Mouse (Mus musculus) right cerebral cortex, postnatal 14 days (tissue): ENCODE data around the gene Zfp982.
A peak's percentile ranks its signal among the peaks of the same experiment; 100 is the strongest.
"Not testable (repeated sequence)": the region's sequence is repeated elsewhere in the genome, so short reads cannot be mapped to it uniquely, and the experiment has no call there.

Source experiments
- DNase-seq: peaks from one replicate; pipeline ENCODE4 v3.0.0; 2022

Zfp982 gene

DNA sequence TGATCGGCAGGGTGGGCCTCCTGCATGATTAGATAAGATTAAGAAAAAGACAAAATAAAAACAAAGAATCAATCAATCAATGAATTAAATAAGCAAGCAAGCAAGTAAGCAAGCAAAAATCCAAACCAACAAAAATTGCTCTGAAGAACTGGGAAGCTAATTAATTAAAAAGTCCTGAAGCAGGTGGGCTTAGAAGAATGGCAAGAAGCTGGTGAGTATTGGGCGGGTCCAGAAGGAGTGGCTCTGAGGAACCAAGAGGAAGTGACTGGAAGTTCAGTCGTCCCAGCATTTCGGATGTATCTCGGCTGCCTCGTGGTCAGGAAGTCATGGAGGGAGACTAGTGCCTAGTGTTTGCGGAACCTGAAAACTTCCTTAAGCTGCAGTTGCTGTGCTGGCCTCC is at the start of gene Zfp982:
Gene Zfp982 (plus strand): TSS at position 301 of the 400 bp plus-strand sequence.
- DNase-seq: not testable (repeated sequence)

DNA sequence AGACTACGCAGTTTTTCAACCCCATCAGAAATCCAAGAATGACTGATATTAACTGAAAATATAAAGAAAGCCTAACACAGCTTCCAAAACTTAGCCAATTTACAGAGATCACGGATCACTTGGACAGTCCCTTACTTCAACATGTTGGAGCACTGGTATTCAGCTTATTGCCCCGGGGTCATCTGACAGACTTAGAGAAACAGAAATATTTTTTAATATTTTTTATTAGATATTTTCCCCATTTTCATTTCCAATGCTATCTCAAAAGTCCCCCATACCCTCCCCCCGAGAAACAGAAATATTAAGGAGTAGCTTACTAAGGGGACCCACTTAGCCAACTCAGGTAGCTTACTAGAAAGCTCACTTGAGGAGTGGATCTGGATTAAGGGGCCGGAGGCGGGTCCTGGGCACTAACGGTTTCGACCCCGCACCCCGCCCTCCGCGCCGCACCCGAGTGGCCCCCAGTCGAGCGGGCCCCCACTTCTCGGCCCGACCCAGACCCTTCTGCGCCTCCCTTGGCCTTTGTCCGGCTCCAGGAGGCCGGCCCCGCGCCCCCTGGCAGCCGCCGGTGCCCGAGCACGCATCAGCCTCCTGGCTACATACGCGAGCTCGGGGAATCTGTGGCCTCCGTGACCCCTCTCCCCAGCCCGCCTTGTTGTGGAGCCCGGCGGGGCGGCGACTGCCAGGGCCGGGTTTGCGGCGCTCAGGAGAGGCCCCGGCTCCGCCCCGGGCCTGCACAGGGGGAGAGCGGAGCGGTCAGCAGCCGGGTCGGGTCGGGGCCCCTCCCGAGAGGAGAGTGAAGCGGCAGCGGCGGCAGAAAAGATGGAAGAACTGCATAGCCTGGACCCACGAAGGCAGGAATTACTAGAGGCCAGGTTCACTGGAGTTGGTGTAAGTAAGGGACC is 49.3 kb upstream of the Zfp982 start:
- DNase-seq: peak; percentile 11

DNA sequence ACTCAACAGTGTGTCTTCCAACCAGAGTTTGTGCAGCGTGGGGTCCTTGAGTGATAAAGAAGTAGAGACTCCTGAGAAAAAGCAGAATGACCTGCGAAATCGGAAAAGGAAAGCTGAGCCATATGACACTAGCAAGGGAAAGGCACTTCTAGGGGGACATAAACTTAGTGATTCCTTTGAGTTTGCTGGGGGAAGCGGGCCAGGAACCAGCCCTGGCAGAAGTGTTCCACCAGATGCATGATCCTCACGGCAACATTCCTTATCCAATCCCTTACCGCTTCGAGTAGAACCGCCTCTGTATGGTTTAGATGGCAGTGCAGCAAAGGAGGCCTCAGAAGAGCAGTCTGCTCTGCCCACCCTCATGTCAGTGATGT is 48.7 kb upstream of the Zfp982 start:
- DNase-seq: not testable (repeated sequence)

- not testable (repeated sequence) for DNase-seq
Observed at GRCm38 (mm10) chr4:147445371-147445770, 46.8 kb upstream of the Zfp982 start.

- DNase-seq: no peak
Observed at GRCm38 (mm10) chr4:147448358-147448757, 43.9 kb upstream of the Zfp982 start.

- DNase-seq: no peak
Observed at GRCm38 (mm10) chr4:147449099-147449581, 43.1 kb upstream of the Zfp982 start.

DNA sequence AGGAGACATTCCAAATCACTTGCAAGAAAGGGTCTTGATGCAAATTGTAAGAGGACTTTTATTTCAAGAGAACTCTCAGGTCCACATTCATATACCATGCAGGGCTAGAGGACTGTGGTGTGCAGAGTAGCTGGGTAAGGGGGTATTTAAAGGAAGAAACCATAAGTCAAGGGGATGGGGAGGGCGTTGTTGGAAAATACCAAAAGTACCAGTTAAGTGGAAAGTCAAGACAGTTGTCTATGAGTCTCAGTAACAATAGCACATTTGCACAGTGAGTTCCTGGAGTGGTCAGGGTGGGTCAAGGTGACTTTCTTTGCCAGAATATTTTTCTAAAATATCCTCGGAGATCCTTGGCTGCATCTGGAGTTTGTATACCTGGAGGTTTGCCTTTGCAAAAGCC is 42.2 kb upstream of the Zfp982 start:
- DNase-seq: not testable (repeated sequence)

DNA sequence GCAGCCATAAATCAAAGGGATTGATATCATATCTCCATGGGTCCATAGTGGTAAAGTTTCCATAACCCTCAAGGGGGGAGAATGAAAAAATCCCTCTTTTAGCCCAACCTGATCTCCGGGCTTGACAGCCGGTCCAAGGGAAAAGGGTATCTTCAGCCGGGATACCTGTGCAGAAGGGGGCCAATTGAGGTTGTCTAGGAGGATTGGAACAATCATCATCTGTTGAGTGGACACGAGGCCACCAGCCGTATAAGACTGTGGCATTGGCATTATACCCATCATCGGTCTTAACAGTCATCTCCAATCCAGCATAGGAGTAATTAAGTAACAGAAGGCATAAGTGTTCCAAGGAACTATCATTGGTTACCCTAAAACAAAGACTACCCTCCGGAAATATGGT is 25.0 kb upstream of the Zfp982 start:
- DNase-seq: not testable (repeated sequence)

DNA sequence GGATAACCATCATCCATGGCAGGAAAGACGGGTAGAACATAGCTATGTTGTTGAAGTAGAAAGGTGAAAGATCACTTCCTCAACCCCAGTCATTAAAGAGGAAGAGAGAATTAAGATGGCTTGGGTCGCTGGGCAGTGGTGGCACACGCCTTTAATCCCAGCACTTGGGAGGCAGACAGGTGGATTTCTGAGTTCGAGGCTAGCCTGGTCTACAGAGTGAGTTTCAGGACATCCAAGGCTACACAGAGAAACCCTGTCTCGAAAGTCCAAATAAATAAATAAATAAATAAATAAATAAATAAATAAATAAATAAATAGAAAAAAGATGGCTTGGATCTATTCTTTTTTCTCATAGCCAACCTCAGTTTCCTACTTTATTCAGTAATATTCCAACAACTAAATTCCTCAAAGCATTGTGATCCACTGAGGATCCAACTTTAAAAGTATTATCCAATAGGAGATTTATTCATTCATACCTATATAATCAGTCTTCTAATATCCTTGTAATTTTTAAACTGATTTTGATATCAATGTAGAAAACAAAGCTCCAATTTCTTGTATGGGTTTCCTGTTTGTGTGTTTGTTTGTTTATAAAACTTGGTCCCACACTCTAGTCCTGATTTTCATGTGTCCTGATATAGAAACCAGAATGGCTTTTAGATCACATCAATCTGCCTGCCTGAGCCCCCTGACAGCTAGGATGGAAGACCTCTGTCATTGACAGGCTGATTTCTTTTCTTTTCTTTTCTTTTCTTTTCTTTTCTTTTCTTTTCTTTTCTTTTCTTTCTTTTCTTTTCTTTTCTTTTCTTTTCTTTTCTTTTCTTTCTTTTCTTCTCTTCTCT is 6.8 kb downstream of the Zfp982 start:
- DNase-seq: not testable (repeated sequence)

- DNase-seq: no peak
Observed at GRCm38 (mm10) chr4:147509174-147509573, 17.0 kb downstream of the Zfp982 start.

DNA sequence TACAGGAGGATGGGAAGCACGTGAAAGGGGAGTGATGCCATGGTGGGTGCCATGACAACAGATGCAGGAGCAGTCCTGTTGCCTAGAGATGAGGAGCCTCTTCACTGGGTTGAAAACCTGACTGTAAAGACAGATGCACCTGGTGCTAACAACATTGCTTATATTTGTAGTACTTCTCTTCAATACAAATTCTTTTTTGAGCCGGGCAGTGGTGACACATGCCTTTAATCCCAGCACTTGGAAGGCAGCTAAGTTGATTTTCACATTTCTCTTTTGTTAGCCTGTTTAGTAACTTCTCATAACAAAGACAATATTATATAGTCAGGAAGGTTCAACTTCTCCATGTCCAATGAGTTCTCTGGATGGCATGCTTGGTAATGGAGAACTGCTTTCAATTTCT is 26.8 kb downstream of the Zfp982 start:
- no peak for DNase-seq

DNA sequence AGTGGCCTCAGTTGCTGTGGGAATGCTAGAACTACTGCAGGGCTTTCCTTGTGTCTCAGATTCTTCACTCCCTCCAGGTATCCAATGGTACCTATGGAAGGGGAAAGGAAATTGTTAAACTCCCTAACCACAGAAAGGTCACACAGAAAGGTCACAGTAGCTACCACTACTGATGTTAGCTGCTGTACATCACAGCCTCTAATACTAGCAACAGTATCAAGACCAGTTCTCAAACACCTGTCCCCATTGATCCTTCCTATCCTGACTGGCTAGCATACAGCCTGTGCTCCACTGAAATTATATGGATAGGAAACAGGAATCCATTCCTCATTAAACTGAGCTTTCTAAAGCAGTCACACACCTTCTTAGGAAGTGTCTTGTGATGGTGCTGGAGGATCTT is 27.9 kb downstream of the Zfp982 start:
- DNase-seq: no peak

DNA sequence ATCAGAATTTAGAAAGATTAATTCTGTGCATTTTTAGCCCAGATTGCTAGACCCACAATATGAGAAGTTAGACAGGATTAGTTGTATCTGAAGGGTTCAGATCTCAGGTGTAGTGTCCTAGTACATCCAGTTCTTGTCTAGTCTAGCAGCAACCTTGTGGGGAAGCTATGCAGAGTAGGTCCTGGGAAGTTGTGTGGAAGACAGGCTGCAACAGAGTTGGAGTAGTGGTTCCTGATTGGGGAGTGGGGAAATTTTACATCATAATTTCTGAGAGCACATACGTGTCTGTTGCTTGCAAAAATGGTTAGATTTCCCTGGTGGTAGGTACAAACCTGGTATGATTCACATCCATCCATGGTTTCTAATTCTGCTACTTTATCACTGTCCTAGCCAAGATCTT is 32.9 kb downstream of the Zfp982 start:
- DNase-seq: no peak

DNA sequence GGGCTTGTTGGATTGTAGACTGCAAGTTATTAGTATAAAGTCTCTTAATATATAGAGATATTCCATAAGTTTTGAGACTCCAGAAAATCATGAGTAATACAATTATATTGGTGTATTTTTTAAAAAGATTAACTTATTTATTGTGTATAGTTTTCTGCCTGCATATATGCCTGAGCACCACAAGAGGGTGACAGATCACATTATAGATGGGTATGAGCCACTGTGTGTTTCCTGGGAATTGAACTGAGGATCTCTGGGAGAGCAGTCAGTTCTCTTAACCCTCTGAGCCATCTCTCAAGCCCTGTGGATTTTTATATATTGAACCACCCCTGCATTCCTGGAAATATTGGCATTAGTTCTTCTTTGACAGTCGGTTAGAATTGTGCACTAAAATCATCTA is 38.1 kb downstream of the Zfp982 start:
- no peak for DNase-seq

DNA sequence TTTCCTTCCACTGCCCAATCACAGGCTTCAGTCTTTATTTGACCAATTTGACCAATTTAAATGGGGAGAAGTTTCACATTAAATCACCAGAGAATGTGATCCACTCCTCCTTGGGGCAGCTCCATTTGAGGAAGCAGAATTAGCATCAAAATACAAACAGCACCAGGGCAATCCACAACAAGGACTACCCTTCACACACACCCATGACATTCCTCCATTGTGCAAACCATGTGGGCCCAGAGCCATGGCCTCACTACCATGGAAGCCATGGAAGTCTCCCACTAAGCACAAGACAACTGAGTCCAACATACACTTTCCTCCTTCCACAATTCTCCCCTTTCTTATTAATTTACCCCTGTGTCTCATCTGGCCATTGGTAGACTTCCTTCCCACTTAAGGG is 43.7 kb downstream of the Zfp982 start:
- DNase-seq: not testable (repeated sequence)

- DNase-seq: no peak
Observed at GRCm38 (mm10) chr4:147537702-147538101, 45.5 kb downstream of the Zfp982 start.

- DNase-seq: not testable (repeated sequence)
Observed at GRCm38 (mm10) chr4:147539918-147540317, 47.7 kb downstream of the Zfp982 start, which contains the start of gene Gm16503. Gene Gm16503, plus strand, starts transcription at chr4:147540218.

GRCm38 (mm10) chr4:147541105-147541504 is 48.9 kb downstream of the Zfp982 start:
- DNase-seq: no peak

GRCm38 (mm10) chr4:147553071-147553470 is 60.9 kb downstream of the Zfp982 start, which contains the start of gene Zfp985:
Gene Zfp985, plus strand, starts transcription at chr4:147553277.
- not testable (repeated sequence) for DNase-seq

DNA sequence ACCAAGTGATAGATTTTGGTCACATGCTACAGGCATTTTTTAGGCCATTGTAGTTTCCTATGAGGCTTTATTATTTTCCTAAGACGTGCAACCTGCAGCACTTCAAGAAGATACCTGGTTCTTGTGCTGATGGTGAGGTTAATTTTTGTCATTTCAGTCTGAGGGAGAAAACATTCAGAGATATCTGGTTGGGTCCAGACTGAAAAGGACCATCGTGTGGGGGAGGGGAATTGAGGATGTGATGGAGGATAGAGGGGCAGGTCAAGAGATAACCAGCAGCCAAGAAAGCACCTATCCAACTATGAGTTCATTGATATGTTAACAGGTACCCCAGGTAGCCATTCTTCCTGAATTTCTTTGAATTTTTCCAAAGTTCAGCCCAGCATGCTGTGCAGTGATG is 62.1 kb downstream of the Zfp982 start:
- not testable (repeated sequence) for DNase-seq

- not testable (repeated sequence) for DNase-seq
Observed at GRCm38 (mm10) chr4:147556921-147557320, 64.7 kb downstream of the Zfp982 start.

- DNase-seq: not testable (repeated sequence)
Observed at GRCm38 (mm10) chr4:147558011-147558410, 65.8 kb downstream of the Zfp982 start.

- DNase-seq: not testable (repeated sequence)
Observed at GRCm38 (mm10) chr4:147559096-147559495, 66.9 kb downstream of the Zfp982 start.
